In the genomic region with DNA sequence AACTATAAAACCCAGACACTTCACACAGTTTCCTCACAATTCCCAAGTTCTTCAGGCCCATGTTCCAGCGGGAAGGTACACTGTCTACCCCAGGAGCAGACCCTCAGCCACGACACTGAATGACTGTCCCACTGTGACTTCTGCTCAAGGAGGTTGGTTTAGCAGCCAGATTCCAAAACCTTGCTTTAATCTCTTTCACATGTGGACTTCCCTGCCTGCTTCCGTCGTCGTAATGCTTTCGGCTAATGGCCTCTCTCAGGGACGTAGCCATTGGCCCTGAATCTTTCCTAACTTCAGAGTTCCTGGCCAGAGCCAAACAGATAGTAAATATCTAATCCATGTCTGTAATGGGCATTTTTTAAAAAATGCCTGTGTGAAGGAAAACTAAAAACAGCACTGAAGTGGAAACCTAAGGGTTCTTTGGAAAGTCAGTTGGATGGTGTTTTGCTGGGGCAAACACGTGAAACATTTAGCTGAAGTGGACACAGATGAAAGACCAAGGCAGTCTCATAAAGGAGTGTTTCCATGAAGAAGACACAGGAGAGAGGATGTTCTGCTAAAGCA, we compare ENCODE assay signal across 26 mouse cellular contexts. TPM values are rescaled to one million over a fixed set of nuclear protein-coding genes. Genes with fewer than 3 reads are reported as not detected.
DNase-seq lines count a peak whose midpoint lies in the region; ATAC-seq and TF ChIP-seq lines count a peak whose summit lies in the region.
"Had no signal": no experiment of that assay in that cellular context is flagged by ENCODE, and none has a peak within 500 bp of the region (broad histone marks: within the 10 kb centered on the region; RNA-seq: fewer than 3 reads in every experiment).

No protein-coding gene starts in this region.

- H3K36me3 ChIP-seq in heart, embryonic 12.5 days: no peaks in the 10 kb centered on the region
- H3K36me3 ChIP-seq in limb, embryonic 12.5 days: no peaks in the 10 kb centered on the region
- H3K36me3 ChIP-seq: heart, embryonic 15.5 days; limb, embryonic 15.5 days; liver, embryonic 13.5 days had no signal

- no peak overlapping the region for H3K27ac ChIP-seq in heart, embryonic 12.5 days (ENCODE audit: poor library complexity, severe bottlenecking)
- H3K27ac ChIP-seq in layer of hippocampus, adult 2 months: peak overlapping the region; percentile 76; the same call in 1 of the 2 replicates
- 0 out of 2 replicates have a peak overlapping the region, but pooled peaks have one; percentile 29 for H3K27ac ChIP-seq in limb, embryonic 12.5 days
- H3K27ac ChIP-seq: forebrain, embryonic 13.5 days; heart, embryonic 15.5 days; hindbrain, embryonic 14.5 days; left cerebral cortex, adult 2 months; limb, embryonic 15.5 days; liver, embryonic 13.5 days had no signal

- H3K9me3 ChIP-seq in heart, embryonic 12.5 days (replicated peaks): no peaks in the 10 kb centered on the region
- H3K9me3 ChIP-seq in limb, embryonic 12.5 days: no peaks in the 10 kb centered on the region
- H3K9me3 ChIP-seq: forebrain, embryonic 13.5 days; heart, embryonic 15.5 days; limb, embryonic 15.5 days; liver, embryonic 13.5 days had no signal

- H3K4me3 ChIP-seq in heart, embryonic 12.5 days: no peak overlapping the region
- H3K4me3 ChIP-seq in layer of hippocampus, adult 2 months: no peak overlapping the region
- no peak overlapping the region for H3K4me3 ChIP-seq in limb, embryonic 12.5 days (replicated peaks)
- H3K4me3 ChIP-seq: forebrain, embryonic 13.5 days; heart, embryonic 15.5 days; left cerebral cortex, adult 2 months; limb, embryonic 15.5 days; liver, embryonic 13.5 days had no signal

- ATAC-seq in heart, embryonic 12.5 days (ENCODE audit: insufficient number of reproducible peaks, low FRiP score): no peak
- ATAC-seq in limb, embryonic 12.5 days (ENCODE audit: insufficient number of reproducible peaks, insufficient read depth, low FRiP score, low TSS enrichment, low read depth): no peak
- ATAC-seq: activated CD4-positive, CD25-positive, alpha-beta regulatory T cell, adult 4 months; forebrain, embryonic 13.5 days; intestine, postnatal 0 days had no signal

- 75% methylated on average over 8 of the region's 8 CpGs for WGBS in heart, embryonic 12.5 days
- 29% methylated on average over 8 of the region's 8 CpGs for WGBS in limb, embryonic 12.5 days

- no peak overlapping the region for H3K4me2 ChIP-seq in heart, embryonic 12.5 days
- H3K4me2 ChIP-seq in limb, embryonic 12.5 days: no peak overlapping the region
- H3K4me2 ChIP-seq: forebrain, embryonic 13.5 days; heart, embryonic 15.5 days; hindbrain, embryonic 14.5 days; limb, embryonic 15.5 days; liver, embryonic 13.5 days had no signal

- no peaks in the 10 kb centered on the region for H3K27me3 ChIP-seq in heart, embryonic 12.5 days (replicated peaks)
- no peaks in the 10 kb centered on the region for H3K27me3 ChIP-seq in limb, embryonic 12.5 days
- H3K27me3 ChIP-seq: CH12.LX; forebrain, embryonic 13.5 days; heart, embryonic 15.5 days; limb, embryonic 15.5 days; liver, embryonic 13.5 days had no signal

- no peak overlapping the region for H3K9ac ChIP-seq in heart, embryonic 12.5 days
- H3K9ac ChIP-seq in limb, embryonic 12.5 days (replicated peaks): no peak overlapping the region
- H3K9ac ChIP-seq: forebrain, embryonic 13.5 days; heart, embryonic 15.5 days; hindbrain, embryonic 14.5 days; limb, embryonic 15.5 days; liver, embryonic 13.5 days had no signal

- H3K4me1 ChIP-seq in heart, embryonic 12.5 days (replicated peaks): peaks cover 84% of the 10 kb centered on the region
- peaks cover 16% of the 10 kb centered on the region for H3K4me1 ChIP-seq in limb, embryonic 12.5 days (replicated peaks)

- peak; percentile 15 for DNase-seq in gastrocnemius, adult 18-20 months (ENCODE audit: low spot score)
- no peak for DNase-seq in gastrocnemius, adult 8-10 months (ENCODE audit: low spot score in 2 of 2)
- DNase-seq in heart, adult 8-10 months (ENCODE audit: low spot score): peak; percentile 55
- no peak for DNase-seq in layer of hippocampus, adult 2 months (ENCODE audit: low spot score in 2 of 2)
- no peak for DNase-seq in layer of hippocampus, postnatal 10 days (ENCODE audit: low spot score in 2 of 2)
- DNase-seq in cerebellum, adult 11 months: no peak
- DNase-seq: adrenal gland, adult 2 months; cerebellum, adult 8-10 months; cerebellum, postnatal 36 days; kidney, postnatal 14 days; liver, embryonic 13.5 days; lung, adult 2 months; midbrain, embryonic 14.5 days; thymus, adult 2 months; thymus, postnatal 36 days had no signal

- no peak for TF ChIP-seq CTCF in layer of hippocampus, adult 2 months (conservative IDR thresholded peaks at IDR 0.05)

RNA-seq across cellular contexts. Expression of gene Fam171a1, which starts 51.1 kb away (rescaled TPM):
- 1 to 10 TPM; 2.5 to 3.1 TPM for total RNA-seq in gastrocnemius, adult 18-20 months (2021)
- 1 to 10 TPM; 2.3 to 2.9 (median 2.7) TPM for total RNA-seq in gastrocnemius, adult 8-10 months (2022)
- total RNA-seq in heart, adult 8-10 months (2022): 10 to 100 TPM; 12.1 to 16.7 (median 14.0) TPM
- 32.8 and 34.3 TPM in 2 replicates for polyA plus RNA-seq in heart, embryonic 12.5 days (2016; fragmentation: Nextera tagmentation; extraction: Ambion mirVana)
- total RNA-seq in layer of hippocampus, adult 2 months (2021): 10 to 100 TPM; 72.1 to 73.2 TPM
- total RNA-seq in layer of hippocampus, postnatal 10 days (2021): 10 to 100 TPM; 56.6 to 59.2 TPM
- 39.6 and 40.9 TPM in 2 replicates for polyA plus RNA-seq in limb, embryonic 12.5 days (2016; fragmentation: Nextera tagmentation; extraction: Ambion mirVana)
- total RNA-seq: monocyte, adult 5-6 weeks had no signal
- polyA plus RNA-seq: activated CD4-positive, CD25-positive, alpha-beta regulatory T cell, adult 4 months had no signal

Comparison
In these comparisons a context has a peak if more than half of its experiments do, and no peak if none do; other contexts are left out.
1. DNase-seq: peak in gastrocnemius, adult 18-20 months (single experiment) and heart, adult 8-10 months (single experiment); none in gastrocnemius, adult 8-10 months (0 of 2), layer of hippocampus, adult 2 months (0 of 2), layer of hippocampus, postnatal 10 days (0 of 2) and cerebellum, adult 11 months (single experiment).